Mouse (Mus musculus) T-helper 17 cell (primary cell): ENCODE results near the gene Nfkb1.

Experiments used
- in situ Hi-C, 2 experiments: fragments of 300-600 bp; cut with MboI, MseI; formaldehyde crosslinking; loops; 1 replicate in 1 of 2; 2 replicates in 1 of 2; pipeline ENCODE4 v1.15.1; 2025; ENCODE audit warnings: high pct_unique_total_duplicates in 2 of 2

Gene Nfkb1

GRCm38 (mm10) chr3:135592011-135592410 lies 99.3 kb downstream of the Nfkb1 start:
- in situ Hi-C loops: no loop called here

GRCm38 (mm10) chr3:135591376-135591775 lies 100.0 kb downstream of the Nfkb1 start:
- in situ Hi-C loops: no loop called here

GRCm38 (mm10) chr3:135590471-135590870 lies 100.9 kb downstream of the Nfkb1 start:
- in situ Hi-C loops: no loop called here

- in situ Hi-C loops: no loop called here
These were observed 104.9 kb downstream of the Nfkb1 start for GRCm38 (mm10) chr3:135586471-135586880.

- in situ Hi-C loops: no loop called here
These were observed 105.3 kb downstream of the Nfkb1 start for GRCm38 (mm10) chr3:135586060-135586459.

- in situ Hi-C loops: no loop called here
These were observed 105.9 kb downstream of the Nfkb1 start for GRCm38 (mm10) chr3:135585482-135585881.

GRCm38 (mm10) chr3:135582246-135582645 lies 109.1 kb downstream of the Nfkb1 start:
- in situ Hi-C loops: no loop called here

- in situ Hi-C loops: no loop called here
These were observed 109.7 kb downstream of the Nfkb1 start for GRCm38 (mm10) chr3:135581606-135582117.

- in situ Hi-C loops: no loop called here
These were observed 110.7 kb downstream of the Nfkb1 start for GRCm38 (mm10) chr3:135580439-135581275.

GRCm38 (mm10) chr3:135579179-135579578 lies 112.2 kb downstream of the Nfkb1 start:
- in situ Hi-C loops: no loop called here

- in situ Hi-C loops: no loop called here
These were observed 112.7 kb downstream of the Nfkb1 start for GRCm38 (mm10) chr3:135578588-135579140.

GRCm38 (mm10) chr3:135575126-135575525 lies 116.2 kb downstream of the Nfkb1 start:
- in situ Hi-C loops: no loop called here

- in situ Hi-C loops: no loop called here
These were observed 118.3 kb downstream of the Nfkb1 start for GRCm38 (mm10) chr3:135573051-135573450.

- in situ Hi-C loops: no loop called here
These were observed 119.8 kb downstream of the Nfkb1 start for GRCm38 (mm10) chr3:135571540-135571939.

- in situ Hi-C loops: no loop called here
These were observed 122.7 kb downstream of the Nfkb1 start for GRCm38 (mm10) chr3:135568633-135569032.

GRCm38 (mm10) chr3:135567888-135568287 lies 123.5 kb downstream of the Nfkb1 start:
- in situ Hi-C loops: no loop called here

- in situ Hi-C loops: no loop called here
These were observed 126.0 kb downstream of the Nfkb1 start for GRCm38 (mm10) chr3:135565306-135565705.

- in situ Hi-C loops: no loop called here
These were observed 126.6 kb downstream of the Nfkb1 start for GRCm38 (mm10) chr3:135564706-135565105.

GRCm38 (mm10) chr3:135563163-135563689 lies 128.1 kb downstream of the Nfkb1 start:
- in situ Hi-C loops: no loop called here

- in situ Hi-C loops: no loop called here
These were observed 129.3 kb downstream of the Nfkb1 start for GRCm38 (mm10) chr3:135562036-135562435.

- in situ Hi-C loops: no loop called here
These were observed 134.3 kb downstream of the Nfkb1 start for GRCm38 (mm10) chr3:135556851-135557662.
